Mouse (Mus musculus): ENCODE measurements at regions not wholly inside any gene's neighbourhood (a gene's known extent, or its start where the extent isn't known, plus 50 kb on each side); places are given as distances from the start of the nearest gene placed in this dataset.
A peak's percentile ranks its signal among the peaks of the same experiment; 100 is the strongest.

DNA sequence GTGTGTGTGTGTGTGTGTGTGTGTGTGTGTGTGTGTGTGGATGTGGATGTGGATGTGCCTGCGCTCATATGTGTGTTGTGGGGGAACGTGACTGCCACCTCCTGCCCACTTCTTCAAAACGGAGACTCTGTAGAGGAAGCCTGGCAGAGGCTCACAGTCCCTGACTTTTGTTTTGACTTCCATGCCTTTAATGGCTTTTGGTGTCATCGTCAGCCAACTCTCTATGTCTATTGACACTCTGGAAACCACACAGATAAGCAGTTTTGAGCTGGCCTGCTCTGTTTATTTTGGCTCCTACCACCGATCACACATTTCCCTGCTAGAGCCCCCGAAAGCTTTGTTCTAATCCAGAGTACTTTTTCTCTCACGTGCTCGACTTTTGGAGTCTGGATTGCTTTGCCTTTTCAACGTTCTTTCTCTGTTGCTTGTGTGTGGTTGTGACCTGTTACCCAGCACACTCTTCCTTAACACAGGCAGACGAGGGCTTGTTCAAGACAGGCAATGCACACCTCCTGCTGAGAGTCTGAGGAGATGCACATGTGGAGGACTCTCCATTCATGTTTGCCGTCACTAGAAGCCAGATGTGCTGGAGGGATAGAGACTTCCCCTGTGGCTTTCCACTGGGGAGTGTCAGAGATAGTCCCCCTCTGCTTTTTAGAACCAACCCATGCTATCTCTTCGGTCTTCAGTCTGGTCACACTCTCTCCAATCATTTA is 78.6 kb upstream of the S1pr1 start:
- DNase-seq (ENCODE audit: low spot score in 2 of 2), result no peak
- no peak overlapping the region; the same call in 1 of the 2 replicates for H3K27ac ChIP-seq
- TF ChIP-seq CTCF (conservative IDR thresholded peaks at IDR 0.05), result peak; percentile 30; the same call in 1 of the 2 replicates
- no peak overlapping the region for H3K4me3 ChIP-seq

DNA sequence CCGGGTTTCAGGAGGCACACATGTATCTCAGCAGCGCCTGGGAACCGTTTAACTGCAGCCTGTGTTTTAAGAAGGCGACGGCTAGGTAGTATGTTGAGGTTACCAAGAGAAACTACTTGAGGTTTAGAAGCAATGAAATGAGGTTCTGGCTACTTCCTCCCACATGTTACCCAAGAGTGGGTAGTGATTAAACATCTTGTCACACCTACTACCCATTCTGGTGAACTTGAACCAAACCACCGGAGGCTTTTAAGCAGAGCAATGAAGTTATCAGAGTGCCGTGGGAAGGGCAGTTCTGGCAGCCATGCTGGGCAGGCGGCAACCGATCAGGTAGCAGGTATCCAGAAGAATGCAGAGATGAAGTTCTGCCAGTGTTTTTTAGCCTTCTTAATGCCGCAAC is 84.5 kb upstream of the S1pr1 start:
- H3K4me3 ChIP-seq, result no peak overlapping the region
- no peak for DNase-seq (ENCODE audit: low spot score in 2 of 2)
- H3K27ac ChIP-seq, result no peak overlapping the region
- no peak for TF ChIP-seq CTCF (conservative IDR thresholded peaks at IDR 0.05)

DNA sequence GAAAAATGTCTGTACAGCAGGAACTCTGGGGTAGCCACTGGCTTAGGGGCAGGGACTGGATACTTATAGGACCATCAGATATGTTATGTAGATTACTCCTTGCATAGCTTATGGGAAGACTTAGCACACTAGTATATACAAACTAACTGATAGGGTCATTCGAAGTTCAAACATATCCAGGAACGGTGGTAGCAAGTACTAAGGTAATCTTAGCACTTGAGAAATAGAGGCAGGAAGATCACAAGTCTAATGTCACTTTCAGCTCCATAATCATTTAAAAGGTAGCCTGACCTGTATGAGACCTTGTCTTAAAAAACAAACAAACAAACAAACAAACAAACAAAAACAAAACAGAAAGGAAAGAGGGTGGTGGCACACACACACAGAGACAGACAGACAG is 85.1 kb upstream of the S1pr1 start:
- no peak for DNase-seq (ENCODE audit: low spot score in 2 of 2)
- H3K27ac ChIP-seq, result no peak overlapping the region
- TF ChIP-seq CTCF (conservative IDR thresholded peaks at IDR 0.05), result no peak
- H3K4me3 ChIP-seq, result no peak overlapping the region

DNA sequence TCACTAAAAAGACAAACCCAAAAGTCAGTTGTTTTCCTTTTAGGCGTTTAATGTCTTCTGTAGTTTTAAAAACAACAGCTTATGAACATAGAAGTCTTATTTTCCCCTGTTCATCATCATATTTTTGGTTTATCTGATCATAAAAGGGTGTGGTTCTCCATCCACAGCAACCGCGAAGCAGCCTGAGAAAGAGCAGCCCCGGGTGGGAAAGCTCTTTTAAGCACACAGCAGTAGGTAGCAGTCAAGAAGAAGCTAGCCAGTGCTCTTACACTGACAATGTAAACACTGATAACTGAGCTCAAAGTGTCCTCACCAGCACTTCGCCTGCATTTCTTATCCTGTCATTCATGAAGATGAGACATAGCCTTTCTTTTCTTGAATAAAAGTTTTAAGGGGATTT is 86.0 kb upstream of the S1pr1 start:
- no peak for TF ChIP-seq CTCF (conservative IDR thresholded peaks at IDR 0.05)
- no peak for DNase-seq (ENCODE audit: low spot score in 2 of 2)
- Histone ChIP-seq H3K4me3 (no peak overlapping the region), H3K27ac (no peak overlapping the region)

DNA sequence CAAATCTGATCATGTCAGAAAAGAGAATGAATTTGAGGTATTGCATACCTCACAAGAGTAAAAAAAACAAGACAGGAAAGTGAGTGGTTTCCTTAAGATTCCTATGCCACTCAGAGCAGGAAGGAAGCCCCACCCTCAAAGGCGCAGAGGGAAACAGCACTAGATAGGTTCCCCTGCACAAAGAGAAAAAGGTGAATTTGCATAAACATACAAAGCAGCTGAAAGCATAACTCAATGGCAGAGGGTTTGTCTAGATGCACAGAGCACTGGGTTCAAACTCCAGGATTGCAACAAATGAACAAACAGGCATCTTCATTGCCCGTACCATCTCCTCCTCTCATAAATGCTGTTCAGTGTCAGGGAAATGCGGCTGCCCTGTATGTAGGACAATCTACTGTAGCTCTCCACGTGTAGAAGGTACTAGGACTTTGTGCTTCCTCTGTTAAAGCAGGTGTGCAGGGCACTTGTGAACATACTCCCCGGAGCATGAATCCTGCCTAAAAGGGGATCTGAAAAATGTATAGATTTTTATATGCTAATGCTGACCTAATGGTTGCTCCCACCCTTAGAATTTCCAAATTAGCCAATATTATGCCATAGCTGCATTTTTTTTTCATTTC is 85.9 kb upstream of the Dph5 start:
- Histone ChIP-seq H3K27ac (no peak overlapping the region), H3K4me3 (no peak overlapping the region)
- TF ChIP-seq CTCF (conservative IDR thresholded peaks at IDR 0.05), result no peak
- no peak for DNase-seq (ENCODE audit: low spot score in 2 of 2)

DNA sequence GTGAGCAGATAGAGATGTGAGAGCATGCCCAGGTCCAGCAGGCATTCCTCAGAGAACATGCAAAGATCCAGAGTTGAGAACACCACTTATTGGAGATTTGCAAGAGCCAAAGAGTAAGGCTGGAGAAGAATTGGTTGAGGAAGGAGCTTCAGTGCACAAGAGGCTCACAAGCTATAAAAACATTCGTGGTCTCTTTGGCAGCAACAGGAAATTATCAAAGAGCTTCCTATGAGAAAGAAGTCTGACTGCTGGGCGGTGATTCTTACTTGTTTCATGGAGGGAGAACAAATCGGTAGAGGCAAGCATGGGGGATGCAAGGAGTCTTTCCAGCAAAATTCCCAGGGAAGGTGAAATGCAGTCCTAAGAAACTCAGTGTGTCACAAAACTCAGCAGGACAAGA is 83.0 kb upstream of the Dph5 start:
- H3K4me3 ChIP-seq, result no peak overlapping the region

DNA sequence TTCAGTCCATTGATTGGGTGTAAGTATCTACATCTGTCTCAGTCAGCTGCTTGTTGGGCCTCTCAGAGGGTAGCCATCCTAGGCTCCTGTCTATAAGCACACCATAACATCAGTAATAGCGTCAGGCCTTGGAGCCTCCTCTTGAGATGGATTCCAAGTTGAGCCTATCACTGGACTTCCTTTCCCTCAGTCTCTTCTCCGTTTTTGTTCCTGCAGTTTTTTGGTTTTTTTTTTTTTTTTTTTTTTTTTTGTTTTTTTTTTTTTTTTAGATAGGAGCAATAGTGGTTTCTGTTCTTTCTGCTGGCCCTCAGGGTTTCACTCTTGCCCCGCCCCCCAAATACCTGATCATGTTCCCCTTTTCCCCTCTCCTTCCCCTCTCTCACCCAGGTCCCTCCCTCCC is 80.6 kb upstream of the Dph5 start:
- no peak for TF ChIP-seq CTCF (conservative IDR thresholded peaks at IDR 0.05)
- Histone ChIP-seq H3K27ac (no peak overlapping the region), H3K4me3 (no peak overlapping the region)
- DNase-seq (ENCODE audit: low spot score in 2 of 2), result no peak

More for the DNA sequence above, 83.0 kb upstream of the Dph5 start:
- DNase-seq (ENCODE audit: low spot score in 2 of 2), result no peak
- TF ChIP-seq CTCF (conservative IDR thresholded peaks at IDR 0.05), result no peak
- H3K27ac ChIP-seq, result no peak overlapping the region

DNA sequence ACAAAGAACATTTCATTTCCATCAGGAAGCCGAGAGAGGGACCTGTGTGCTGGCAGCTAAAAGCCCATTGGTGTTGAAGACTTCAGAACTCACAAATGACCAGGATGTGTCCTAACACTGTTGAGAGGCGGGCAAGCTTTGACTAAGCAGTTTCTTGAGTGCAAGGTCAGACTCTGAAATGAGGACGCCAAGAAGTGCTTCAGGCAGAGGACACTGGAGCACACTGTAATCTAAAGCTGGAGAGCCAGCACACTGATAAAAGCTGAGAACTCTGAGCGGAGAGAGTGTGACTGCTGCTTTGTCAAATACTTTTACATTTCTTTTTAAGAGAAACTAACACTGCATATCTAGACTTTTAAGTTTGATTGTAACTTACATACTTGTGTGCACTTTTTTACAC is 72.5 kb upstream of the Dph5 start:
- no peak for DNase-seq (ENCODE audit: low spot score in 2 of 2)
- Histone ChIP-seq H3K27ac (peak overlapping the region; percentile 68), H3K4me3 (no peak overlapping the region)
- no peak for TF ChIP-seq CTCF (conservative IDR thresholded peaks at IDR 0.05)

DNA sequence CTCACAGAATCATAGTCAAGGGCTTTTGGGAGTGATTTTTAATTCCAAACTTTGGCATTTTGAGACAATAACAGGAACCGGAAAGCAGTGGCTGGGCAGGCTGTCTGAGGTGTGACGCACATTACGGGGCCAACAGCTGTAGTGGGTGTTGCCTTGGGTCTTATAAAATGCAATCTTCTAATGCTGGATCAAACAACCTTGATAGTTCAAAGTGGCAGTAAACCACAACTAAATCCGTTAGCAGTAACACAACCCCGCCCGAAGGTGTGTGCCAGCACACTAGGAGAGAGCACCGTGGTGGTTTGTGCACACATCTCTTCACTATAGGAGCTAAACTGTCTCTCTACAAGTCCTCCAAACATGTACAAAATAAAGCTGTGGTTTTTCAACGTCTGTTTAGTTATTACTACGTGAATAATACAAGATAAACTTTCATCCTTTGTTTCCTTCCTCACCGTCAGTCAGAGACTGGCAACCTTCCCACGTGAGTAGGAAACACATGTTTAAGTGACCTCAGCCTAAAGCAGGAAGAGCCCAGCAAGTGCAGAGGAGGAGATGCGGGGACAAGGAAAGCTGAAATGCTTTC is 72.0 kb upstream of the Dph5 start:
- H3K4me3 ChIP-seq, result no peak overlapping the region
- H3K27ac ChIP-seq, result peak overlapping the region; percentile 68
- no peak for DNase-seq (ENCODE audit: low spot score in 2 of 2)
- TF ChIP-seq CTCF (conservative IDR thresholded peaks at IDR 0.05), result no peak

DNA sequence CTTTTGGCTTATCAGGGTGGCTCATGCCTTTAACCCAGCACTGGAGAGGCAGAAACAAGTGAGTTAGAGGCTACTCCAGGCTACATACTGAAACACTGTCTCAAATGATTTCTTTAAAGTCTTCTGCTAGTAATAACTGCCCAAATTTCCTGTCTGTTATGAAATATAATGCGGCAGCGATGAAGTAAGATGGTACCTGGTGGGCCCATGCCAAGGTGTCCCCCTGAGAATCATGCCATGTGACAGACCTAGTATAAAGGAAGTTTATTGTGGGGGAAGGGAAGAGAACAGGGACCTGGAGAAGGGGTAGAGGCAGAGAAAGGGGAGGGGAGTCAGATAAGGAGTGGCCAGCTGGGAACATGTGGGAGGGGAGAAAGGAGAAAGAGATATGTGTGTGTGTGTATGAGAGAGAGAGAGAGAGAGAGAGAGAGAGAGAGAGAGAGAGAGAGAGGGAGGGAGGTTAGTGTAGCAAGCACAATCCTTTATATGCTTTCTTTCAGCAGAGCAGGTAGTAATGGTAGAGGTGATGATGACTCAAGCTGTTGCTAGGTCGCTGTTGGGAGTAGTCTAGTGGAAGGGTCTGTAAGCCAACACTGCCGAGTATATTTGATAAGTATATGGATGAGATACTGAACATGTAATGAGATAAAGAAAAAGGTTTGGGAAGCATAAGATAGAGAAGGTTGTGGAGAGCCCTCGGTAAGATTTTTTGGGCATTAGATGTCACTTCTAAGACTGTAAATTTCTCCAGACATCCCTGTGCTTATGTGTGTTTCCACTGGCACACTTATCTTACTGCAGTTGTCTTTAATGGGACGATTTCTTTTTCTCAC is 71.1 kb upstream of the Dph5 start:
- Histone ChIP-seq H3K4me3 (no peak overlapping the region), H3K27ac (peak overlapping the region; percentile 68)
- DNase-seq (ENCODE audit: low spot score in 2 of 2), result no peak
- no peak for TF ChIP-seq CTCF (conservative IDR thresholded peaks at IDR 0.05)

DNA sequence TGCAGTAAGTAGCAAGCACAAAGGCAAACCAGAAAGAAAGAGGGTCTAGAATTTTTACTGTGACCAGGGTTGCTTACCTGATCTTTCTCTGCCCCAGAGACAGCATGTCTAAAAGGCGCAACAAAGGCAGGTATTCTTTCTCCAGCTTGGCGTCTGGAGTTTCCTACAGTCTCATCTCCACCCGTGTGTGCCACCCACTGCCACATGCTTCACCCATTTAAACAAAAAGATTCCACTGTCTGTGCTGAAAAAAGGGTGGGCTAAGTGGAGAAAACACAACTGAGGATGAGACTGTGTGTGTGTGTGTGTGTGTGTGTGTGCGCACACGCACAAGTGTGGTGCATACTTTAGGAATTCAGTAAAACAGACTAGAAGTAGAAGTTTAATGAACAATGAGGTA is 69.9 kb upstream of the Dph5 start:
- no peak for TF ChIP-seq CTCF (conservative IDR thresholded peaks at IDR 0.05)

DNA sequence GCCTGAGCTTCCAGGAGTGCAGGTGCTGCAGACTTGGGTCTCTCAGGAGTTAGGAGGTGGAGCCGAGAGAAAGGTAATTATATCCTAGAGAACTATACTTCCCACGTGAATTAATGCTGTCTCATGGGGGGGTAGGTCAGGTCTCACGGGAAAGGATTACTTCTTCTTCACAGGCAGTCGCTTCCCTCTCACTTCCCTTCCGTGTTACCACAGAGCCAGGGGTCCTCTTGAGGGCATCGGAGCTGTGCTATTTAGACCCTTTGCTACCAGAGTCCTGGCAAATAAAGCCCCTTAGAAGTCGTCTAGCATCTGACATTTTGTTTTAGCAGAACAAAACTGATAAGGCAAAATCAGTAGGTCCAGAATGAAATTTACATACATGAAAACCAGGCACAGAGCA is 68.9 kb upstream of the Dph5 start:
- Histone ChIP-seq H3K27ac (no peak overlapping the region), H3K4me3 (no peak overlapping the region)
- DNase-seq (ENCODE audit: low spot score in 2 of 2), result no peak
- TF ChIP-seq CTCF (conservative IDR thresholded peaks at IDR 0.05), result no peak

More for the DNA sequence above, 69.9 kb upstream of the Dph5 start:
- DNase-seq (ENCODE audit: low spot score in 2 of 2), result peak in 1 of 2 experiments; percentile 7
- Histone ChIP-seq H3K27ac (no peak overlapping the region), H3K4me3 (no peak overlapping the region)

Measured in layer of hippocampus, adult 2 months (tissue).